Mouse (Mus musculus): ENCODE measurements around the gene Mrpl20.

Mrpl20 gene

DNA sequence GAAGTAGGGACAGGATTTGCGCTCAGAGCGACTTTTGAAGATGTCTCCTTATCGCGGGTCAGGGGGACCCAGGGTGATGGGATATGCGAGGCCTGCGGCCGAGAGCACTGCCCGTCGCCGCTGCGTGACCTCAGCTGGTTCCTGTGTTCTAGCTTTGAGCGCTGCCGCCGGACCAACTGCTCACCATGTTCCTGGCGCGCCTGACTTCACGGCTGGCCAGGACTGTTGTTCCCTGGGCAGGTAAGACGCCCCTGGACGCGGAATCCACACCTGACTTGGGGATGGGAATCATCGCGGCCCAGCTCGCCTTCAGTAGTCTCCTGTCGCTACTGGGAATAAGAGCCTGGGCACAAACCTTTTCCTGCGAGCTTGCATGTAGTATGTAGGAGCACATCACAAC lies 29.2 kb downstream of the Mrpl20 start:
- DNase-seq, result no peak

DNA sequence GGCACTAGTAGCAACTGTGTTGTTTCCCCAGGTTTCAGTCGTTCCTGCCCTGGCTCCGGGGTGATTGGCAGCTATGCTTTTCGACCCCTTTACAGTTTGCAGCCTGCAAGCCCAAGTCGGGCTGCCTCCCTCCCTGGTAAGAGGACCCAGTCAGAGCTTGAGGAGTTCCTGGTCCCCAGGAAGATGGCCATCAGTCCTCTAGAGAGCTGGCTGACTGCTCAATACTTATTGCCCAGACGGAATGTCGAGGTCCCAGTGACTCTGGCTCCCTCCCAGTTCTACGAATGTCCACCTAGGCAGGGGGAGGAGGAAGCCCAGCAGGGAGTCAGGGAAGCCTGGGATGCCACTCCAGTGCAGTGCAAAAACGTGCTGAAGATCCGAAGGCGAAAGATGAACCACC lies 29.6 kb downstream of the Mrpl20 start:
- DNase-seq, result no peak

DNA sequence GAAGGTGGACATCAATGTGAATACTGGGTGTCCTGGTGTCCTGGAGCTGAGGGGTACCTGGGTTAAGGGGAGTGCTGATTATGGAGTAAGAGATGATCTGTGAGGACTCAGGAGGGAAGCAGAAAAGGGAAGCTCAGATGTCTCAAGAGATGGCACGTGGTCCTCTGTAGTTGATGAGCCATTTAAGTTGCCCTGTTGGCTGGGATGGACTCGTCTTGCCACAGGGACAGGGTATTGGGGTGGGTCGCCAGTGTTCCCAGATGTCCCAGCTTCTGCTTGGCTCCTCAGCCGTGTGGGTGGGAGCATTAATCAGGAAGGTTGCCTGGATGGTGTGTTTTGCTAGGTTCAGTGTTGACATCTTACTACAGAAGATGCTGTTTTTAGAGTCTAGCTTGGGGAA lies 30.6 kb downstream of the Mrpl20 start:
- DNase-seq, result no peak

DNA sequence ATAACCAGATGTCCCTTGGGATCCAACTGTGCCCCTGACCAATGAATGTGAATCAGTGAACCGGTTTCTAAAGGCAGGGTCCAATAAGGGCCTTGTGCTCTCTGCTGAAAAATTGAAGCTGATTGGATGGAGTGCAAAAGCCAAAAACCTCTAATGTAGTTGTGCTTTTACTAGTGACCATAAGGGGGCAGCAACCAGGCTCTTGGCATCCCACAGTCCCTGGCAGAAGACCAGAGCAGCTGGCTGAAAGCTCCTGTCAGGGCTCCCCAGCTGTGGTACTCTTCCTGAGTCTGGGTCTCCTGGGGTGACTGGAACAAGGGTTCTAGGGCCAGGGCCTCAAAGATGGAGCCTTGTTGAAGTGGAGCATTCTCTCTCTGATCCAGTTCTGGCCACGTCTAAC lies 31.2 kb downstream of the Mrpl20 start:
- DNase-seq, result peak; percentile 85 to 90

DNA sequence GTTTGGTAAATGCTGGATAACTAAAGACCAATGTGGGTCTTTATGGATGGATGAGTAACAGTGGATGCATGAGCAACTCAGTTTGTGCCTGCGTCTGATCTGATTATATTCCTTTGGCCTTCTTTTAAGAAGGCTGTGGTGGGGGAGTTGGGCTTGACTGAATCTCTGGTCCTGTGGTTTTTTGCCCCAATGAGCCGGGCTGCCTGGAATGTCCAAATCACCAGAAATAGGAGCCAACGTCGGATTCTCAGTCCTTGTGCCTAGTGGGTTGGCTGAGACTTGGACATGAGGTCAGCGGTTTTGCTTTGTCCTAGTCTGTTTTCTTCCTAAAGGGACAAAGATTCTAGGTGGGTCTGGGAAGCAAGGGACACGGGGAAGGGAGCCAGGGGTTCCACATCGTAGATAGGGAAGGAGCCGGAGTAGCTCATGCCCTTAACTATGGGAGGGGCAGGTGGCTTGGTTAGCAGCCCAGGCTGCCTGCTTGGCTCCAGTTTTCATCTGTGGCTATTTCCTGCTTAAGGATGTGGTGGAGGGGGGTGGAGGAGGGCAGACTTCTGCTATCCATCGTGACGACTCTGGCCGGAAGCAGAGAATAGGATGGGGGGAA lies 34.8 kb downstream of the Mrpl20 start:
- peak; percentile 34 to 61 for DNase-seq

DNA sequence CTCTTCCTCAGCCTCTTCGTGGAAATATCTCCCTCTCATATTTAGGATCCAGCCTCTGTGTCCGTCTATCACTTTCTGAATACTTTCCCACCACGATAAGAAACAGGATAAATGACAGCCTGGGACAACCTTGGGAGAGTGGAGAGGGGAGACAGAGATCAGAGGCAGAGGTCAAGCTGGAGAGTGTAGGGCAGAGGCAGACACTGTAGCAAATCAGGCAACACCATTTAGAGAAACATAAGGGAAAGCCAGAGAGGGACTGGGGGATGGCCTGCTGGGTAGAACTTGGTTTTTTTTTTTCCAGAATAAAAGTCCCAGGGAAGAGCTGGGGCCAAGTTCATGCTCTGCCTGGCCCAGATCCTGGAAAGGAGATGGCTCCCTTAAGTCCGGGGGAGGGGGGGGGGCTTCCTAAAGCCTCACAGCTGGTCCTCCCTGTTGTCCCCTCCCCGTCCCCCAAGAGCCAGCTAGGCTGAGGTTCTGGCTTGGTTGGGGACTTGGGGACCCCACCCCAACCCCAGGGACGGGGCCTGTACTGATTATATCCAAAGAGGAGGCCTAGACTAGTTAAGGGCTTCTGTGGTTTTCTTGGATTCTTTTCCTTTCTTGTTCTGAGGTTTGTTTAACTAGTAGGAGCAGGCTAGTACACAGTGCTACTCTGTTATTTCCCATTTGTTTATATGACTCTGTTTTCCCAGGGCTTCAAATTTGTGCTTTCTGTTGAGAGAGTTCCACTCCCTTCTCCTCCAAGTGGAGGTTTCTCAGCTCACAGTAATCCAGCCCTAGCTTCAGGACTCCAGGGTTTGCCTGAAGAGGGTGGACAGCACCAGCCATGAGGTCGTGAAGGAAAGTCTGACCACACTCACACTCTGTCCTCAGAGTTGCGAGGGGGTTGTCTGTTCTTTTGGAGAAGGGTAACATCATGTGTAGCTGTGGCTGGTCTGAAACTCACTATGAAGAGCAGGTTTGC lies 35.8 kb downstream of the Mrpl20 start:
- peak; percentile 50 to 63 for DNase-seq

DNA sequence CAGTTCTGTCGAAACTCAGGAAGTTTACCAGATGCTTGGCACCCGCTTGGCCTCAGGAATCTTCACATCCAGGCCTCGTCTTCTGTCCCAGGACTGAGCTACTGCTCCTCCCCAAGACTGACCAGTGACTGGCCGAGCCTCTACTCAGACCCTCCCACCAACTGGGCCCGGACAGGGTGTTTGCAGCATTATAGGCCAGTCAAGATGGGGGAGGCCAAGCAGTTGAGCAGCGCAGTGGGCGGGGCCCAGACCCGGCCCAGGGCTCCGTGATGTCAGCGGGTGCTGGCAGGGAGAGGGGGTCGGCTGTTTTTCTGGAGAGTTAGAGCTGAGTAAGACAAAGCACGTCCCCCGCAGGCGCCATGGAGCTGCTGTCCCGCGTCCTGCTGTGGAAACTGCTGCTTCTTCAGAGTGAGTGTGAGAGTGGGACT lies 36.8 kb downstream of the Mrpl20 start, which contains the start of gene Mxra8:
Mxra8 (plus strand) TSS at position 198 of the 428 bp plus-strand sequence.
- DNase-seq, result peak; percentile 91 to 95

DNA sequence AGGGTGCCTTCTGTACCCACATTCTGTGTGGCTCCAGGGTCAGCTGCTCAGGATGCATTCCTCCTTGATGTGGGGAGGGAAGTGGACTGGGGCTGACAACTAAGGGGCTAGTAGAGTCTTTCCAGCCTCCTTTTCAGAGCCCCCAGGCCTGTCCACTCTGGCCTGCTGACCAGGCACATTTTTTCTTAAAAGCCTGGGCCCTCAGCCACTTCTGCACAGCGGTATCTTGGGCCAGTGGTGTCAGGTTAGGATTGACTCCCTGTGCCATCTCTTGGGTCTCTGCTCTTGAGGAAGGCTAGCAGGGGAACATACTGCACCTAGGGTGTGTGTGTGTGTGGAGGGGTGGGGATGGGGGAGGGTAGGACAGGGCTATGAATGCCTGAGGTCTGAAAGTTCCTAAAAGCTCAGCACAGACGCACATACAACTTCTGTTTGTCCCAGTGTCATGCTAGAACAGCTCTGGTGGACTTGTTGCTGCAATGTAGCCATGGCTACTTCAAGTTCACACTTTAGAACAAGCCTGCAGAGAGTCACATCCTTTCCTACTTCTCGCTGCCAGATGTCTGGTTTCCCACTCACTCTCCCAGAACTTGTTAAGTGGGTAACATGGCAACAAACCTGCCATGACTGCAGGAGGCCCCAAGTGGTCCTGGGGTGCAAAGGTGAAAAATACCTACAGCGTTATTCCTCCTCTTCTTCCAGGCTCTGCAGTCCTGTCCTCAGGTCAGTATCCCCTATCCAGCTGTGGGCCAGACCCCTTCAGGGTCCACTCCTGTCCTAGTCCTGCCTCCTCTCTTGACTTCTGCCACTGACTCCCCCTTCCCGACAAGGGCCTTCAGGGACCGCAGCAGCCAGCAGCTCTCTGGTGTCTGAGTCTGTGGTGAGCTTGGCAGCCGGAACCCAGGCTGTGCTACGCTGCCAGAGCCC lies 37.7 kb downstream of the Mrpl20 start:
- peak; percentile 30 to 43 for DNase-seq

DNA sequence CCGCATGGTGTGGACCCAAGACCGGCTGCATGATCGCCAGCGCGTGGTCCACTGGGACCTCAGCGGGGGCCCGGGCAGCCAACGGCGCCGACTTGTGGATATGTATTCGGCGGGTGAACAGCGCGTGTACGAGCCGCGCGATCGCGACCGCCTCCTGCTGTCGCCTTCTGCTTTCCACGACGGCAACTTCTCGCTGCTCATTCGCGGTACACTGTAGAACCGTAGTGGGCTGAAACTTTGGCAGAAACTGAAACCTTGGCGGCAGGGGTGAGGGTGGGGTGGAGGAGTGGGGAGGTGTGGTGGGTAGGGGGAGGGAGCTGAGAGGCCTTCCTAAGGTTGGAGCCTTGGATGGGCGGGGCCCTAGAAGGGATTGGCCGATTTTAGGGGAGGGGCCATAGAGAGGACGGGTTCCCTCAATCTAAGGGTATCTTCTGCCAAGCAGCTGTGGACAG lies 38.4 kb downstream of the Mrpl20 start:
- DNase-seq, result peak; percentile 74 to 84

DNA sequence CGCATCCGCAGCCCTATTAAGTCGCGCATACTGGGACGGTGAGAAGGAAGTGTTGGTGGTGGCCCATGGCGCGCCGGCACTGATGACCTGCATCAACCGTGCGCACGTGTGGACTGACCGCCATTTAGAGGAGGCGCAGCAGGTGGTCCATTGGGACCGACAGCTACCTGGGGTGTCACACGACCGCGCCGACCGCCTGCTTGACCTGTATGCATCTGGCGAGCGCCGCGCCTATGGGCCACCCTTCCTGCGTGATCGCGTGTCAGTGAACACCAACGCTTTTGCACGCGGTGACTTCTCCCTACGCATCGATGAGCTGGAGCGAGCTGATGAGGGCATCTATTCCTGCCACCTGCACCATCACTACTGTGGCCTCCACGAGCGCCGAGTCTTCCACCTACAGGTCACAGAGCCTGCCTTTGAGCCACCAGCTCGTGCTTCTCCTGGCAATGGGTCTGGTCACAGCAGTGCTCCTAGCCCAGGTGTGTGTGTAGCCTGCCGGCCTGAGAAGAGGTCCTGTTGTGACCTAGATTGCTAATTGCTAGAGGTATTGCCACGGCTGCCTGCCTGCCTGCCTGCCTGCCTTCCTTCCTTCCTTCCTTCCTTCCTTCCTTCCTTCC lies 39.1 kb downstream of the Mrpl20 start:
- DNase-seq, result no peak

DNA sequence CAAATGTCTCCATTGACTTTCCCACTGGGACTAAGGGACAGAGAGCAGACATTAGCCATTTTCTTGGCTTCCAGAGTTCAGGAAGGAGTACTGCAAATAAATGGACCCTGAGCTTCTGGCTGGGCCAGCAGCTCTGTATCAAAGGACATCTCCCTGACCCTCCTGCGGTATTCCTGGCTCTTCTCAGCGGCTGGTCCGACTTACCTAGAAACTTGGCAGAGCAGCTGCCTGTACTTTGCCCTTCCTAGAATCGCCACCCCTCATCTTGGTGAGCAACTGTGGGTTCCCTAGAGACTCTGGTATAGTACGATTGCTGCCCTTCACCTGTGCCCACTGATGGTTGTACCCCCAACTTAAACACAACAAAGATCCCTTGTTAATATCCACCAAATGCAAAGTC lies 40.6 kb downstream of the Mrpl20 start:
- DNase-seq, result no peak

DNA sequence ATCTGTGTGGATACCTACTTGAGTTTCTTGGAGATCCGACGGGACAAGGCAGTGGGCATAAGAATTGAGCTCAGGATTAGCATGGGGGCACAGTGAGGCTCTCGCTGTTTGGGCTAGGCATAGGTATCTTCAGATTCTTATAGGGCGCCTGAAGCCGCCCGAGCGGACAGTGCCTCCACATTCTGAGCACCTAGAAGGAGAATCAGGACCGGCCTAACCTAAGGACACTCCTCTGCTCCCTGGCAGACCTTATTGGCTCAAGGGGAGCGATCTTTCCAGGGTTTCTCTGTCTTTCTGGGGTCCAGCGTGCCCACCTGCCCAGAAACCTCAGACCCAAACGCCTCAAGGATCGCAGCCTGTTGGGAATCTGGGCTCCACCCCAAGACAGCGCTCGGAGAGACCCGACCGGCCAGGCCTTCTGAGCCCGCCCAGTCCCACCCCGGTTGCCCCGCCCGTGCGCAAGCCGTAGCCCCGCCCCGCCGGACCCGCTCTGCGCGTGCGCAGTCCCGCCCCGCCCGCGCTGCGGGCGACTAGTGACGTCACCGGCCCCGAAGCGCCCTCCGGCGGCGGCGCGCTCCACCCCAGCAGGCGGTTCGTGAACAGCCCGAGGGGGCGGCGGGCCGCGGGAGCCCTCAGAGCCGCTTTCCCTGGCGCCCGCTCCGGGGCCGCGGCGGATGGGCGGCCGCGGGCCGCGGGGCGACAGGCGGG lies 44.3 kb downstream of the Mrpl20 start, which contains the start of gene Dvl1:
Dvl1 (plus strand) TSS at position 532 of the 708 bp plus-strand sequence.
- peak; percentile 96 to 97 for DNase-seq

DNA sequence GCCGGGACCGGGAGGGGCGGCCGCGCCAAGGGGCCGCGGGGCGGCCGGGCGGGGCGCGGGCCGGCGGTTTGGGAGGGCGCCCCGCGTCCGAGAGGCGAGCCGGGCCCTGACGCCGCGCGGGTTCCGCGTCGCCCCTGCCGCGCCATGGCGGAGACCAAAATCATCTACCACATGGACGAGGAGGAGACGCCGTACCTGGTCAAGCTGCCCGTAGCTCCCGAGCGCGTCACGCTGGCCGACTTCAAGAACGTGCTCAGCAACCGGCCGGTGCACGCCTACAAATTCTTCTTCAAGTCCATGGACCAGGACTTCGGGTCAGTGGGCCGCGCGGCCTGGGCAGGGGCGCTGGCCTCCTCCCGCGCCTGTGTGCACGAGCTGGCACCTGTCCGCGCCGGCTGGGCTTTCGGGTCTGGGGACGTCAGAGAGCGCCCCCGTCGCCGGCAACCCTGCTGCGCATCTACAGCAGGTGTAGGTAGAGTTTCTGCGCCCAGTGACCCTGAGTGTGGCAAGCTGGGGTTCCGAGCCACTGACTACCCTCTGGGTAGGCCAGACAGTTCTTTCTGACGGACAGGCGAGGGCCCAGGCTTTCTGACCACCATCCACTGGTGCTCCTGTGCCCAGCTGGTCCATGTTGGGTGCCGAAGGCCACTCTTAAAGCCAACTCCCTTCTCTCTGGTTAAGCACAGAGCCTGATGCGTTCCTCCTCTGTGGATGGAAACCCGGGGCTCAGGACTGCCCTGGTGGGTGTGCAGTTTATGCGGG lies 45.1 kb downstream of the Mrpl20 start:
- peak; percentile 59 to 75 for DNase-seq

DNA sequence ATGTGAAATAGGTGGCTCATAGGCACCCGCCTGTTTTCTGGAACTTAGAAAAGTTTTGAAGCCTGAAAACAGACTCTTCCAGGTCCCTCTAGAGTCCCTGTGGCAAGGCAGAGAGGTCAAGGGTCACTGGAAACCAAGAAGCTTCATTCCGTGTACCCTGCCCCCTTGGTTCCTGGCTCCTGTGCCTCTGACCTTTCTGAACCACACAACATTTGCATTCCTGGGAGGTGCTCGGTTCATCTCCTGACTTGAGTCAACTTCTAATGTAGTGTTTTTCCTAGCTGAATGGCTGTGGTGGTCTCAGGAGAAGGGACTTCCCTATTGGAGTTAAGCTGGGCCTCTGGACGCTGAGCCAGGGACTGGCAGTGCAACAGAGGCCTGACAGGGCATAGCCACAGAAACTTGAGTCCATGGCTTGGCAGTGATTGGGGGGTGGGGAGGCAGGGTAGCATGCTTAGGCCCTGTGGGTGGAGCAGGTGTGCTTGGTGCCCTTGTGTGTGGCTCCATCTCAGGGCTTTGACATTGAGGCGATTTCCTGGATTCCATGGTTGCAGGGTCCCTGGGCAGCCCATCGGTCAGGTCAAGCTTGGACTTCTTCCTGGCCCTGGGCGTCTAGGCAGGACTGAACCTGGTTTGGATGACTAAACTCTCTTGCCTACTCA lies 45.9 kb downstream of the Mrpl20 start:
- DNase-seq, result peak in 1 of 2 experiments; percentile 36

DNA sequence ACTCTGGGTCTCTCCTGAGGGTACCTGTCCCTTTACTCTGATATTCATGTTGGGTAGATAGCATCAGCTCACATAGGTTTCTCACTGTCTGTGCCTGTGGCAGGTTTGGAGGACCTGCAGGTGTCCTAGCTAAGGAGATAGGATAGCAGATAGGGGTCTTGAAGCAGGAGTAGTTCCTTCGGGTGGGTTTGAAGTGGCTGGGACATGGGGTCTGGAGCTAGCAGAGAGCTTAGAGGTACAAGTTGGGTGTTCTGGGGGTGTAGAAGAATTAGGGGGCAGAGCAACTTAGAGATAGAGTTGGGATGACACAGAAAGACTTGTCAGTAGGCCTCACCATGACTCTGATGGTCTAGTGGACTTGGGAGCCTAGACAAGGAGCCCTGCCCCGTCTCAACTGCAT lies 46.7 kb downstream of the Mrpl20 start:
- no peak for DNase-seq

DNA sequence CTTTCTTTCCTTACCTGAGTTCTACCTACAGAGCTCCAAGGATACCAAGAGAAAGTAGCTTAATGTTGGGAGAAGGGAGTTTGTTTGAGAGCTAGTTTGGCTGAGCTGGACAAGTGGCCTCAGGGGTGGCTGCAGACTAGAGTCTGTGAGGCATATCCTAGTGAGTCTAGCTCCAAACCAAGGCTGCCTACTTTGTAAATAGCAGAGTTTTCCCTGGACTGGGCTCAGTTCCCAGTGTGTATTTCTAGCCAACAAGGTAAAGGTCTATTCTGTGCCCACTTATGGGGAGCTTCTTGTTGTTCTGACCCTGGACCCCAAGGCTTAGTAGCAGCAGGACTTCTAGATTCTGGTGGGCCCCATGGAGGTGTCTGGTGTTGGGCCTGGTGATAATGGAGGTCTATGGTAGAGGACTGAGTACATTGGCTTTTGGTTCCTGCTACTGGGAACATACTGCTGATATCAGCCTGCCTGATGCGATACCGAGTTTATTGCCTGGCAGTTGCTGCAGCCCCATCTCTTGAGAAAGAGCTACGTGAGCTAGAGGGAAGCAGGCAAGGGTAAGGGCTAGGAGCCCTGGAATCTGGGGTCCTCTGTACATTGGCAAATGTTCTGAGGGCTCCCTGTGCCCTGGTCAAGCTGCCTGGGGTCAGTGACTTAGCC lies 47.2 kb downstream of the Mrpl20 start:
- no peak for DNase-seq

DNA sequence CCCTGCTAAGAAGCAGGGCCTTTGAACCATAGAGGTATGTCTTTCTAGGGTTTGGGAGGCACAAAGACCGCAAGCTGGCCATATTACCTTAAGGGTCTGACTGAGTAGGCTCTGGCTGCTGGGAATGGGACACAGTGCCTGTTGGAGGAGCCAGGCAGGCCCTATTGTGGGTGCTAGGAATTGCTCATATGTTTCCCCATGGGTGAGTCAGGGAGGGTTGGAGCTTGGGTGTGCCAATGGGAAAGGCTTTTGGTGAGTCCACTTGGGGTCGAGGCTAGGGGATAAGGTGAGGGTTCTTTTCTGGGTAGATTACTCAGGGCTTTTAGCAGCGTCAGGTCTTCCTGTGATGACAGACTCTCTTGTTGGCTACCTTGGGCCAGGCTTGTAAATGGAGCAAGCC lies 48.7 kb downstream of the Mrpl20 start:
- no peak for DNase-seq

DNA sequence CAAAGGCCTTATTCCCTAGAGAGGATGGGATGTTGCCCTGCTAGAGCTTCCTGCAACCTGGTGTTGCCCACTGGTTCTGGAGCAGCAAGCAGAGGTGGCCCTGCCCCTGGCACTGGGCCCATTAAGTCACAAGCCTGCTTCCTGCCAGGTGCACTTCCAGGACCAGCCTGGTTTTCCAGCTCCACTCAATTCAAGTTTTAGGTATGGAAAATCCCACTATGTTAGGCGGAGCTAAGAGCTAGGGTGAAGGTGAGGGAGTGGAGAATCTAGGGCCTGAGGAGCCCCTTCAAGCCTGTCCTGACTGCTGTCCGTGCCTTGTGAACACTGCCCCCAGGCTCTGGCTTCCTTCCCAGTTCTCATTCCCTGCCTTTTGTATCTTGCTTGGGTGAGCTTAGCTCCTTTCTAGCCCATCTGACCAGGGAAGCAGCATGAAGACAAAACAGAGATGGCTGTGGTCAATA lies 49.3 kb downstream of the Mrpl20 start:
- DNase-seq, result peak in 1 of 2 experiments; percentile 57

DNA sequence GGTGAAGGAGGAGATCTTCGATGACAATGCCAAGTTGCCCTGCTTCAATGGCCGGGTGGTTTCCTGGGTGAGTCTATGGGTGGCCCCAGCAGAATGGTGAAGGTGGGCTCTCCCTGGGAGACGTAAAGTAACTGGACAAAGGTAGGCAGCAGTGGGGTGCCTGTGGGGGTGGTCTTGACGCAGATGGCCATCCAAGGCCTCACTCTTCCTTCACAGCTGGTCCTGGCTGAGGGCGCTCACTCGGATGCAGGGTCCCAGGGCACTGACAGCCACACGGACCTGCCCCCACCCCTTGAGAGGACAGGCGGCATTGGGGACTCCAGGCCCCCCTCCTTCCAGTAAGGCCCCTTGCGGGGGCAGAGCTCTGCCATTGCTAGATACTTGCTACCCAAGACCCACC lies 50.7 kb downstream of the Mrpl20 start:
- DNase-seq, result no peak

DNA sequence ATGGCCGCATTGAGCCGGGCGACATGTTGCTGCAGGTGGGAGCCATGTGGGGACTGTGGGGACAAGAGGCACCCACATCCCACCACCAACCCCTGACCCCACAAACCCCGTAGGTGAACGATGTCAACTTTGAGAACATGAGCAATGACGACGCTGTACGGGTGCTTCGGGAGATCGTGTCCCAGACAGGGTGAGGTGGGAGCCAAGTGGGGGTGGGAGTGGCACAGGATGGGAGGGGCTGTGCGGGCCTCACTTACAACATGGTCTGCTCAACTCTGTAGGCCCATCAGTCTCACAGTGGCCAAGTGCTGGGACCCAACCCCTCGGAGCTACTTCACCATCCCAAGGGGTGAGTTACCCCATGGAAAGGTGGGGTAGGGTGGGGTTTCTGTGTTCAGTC lies 52.3 kb downstream of the Mrpl20 start:
- no peak for DNase-seq

Measured in kidney, postnatal 4 days (tissue).